ENCODE assay signal across 9 mouse cellular contexts in genomic region chr9:97056541-97057338, GRCm38 (mm10). TPM values are rescaled to one million over a fixed set of nuclear protein-coding genes. Genes with fewer than 3 reads are reported as not detected.
DNase-seq lines count a peak whose midpoint lies in the region; ATAC-seq and TF ChIP-seq lines count a peak whose summit lies in the region.
"Had no signal": no experiment of that assay in that cellular context is flagged by ENCODE, and none has a peak within 500 bp of the region (broad histone marks: within the 10 kb centered on the region; RNA-seq: fewer than 3 reads in every experiment).

No protein-coding gene starts in this region.

- no peaks in the 10 kb centered on the region for H3K36me3 ChIP-seq in kidney, embryonic 14.5 days (ENCODE audit: control insufficient read depth, insufficient read depth, low read length)
- H3K36me3 ChIP-seq in midbrain, embryonic 15.5 days (replicated peaks): no peaks in the 10 kb centered on the region
- H3K36me3 ChIP-seq: liver, embryonic 13.5 days had no signal

- H3K27ac ChIP-seq in kidney, embryonic 14.5 days (ENCODE audit: low read depth, low read length): no peak overlapping the region
- H3K27ac ChIP-seq in midbrain, embryonic 15.5 days: no peak overlapping the region
- H3K27ac ChIP-seq: liver, embryonic 13.5 days had no signal

- TF ChIP-seq CTCF in brain, embryonic 14.5 days (IDR thresholded peaks at IDR 0.05; ENCODE audit: borderline replicate concordance, extremely low read depth, insufficient read depth, insufficient read length): no peak

- 40% methylated on average over 18 of the region's 18 CpGs for WGBS in kidney, embryonic 14.5 days
- 62% methylated on average over 18 of the region's 18 CpGs for WGBS in midbrain, embryonic 15.5 days

- no peak overlapping the region for H3K9ac ChIP-seq in kidney, embryonic 14.5 days (ENCODE audit: low read depth, low read length)
- H3K9ac ChIP-seq in midbrain, embryonic 15.5 days: no peak overlapping the region
- H3K9ac ChIP-seq: liver, embryonic 13.5 days had no signal

- peak overlapping the region; percentile 32; the same call in 1 of the 2 replicates for H3K4me2 ChIP-seq in kidney, embryonic 14.5 days (replicated peaks; ENCODE audit: low read depth, low read length)
- H3K4me2 ChIP-seq in midbrain, embryonic 15.5 days: peak overlapping the region; percentile 13; the same call in 1 of the 2 replicates
- H3K4me2 ChIP-seq: liver, embryonic 13.5 days had no signal

- no peak for ATAC-seq in kidney, embryonic 14.5 days (ENCODE audit: low FRiP score, low TSS enrichment)
- ATAC-seq in midbrain, embryonic 15.5 days (replicated peaks): no peak
- ATAC-seq in inflammation-experienced regulatory T-cells, adult 6 months: no peak

- no peaks in the 10 kb centered on the region for H3K27me3 ChIP-seq in kidney, embryonic 14.5 days (ENCODE audit: control insufficient read depth, insufficient read depth, low read length)
- no peaks in the 10 kb centered on the region for H3K27me3 ChIP-seq in midbrain, embryonic 15.5 days (replicated peaks)

- H3K4me1 ChIP-seq in kidney, embryonic 14.5 days (ENCODE audit: control insufficient read depth, insufficient read depth, low read length): peaks cover 12% of the 10 kb centered on the region; the same call in 1 of the 2 replicates
- H3K4me1 ChIP-seq in midbrain, embryonic 15.5 days: peaks cover 10% of the 10 kb centered on the region; the same call in 1 of the 2 replicates
- H3K4me1 ChIP-seq: liver, embryonic 13.5 days had no signal

- H3K4me3 ChIP-seq in kidney, embryonic 14.5 days (ENCODE audit: low read length): no peak overlapping the region
- no peak overlapping the region for H3K4me3 ChIP-seq in midbrain, embryonic 15.5 days
- H3K4me3 ChIP-seq: liver, embryonic 13.5 days had no signal

- intact Hi-C loops in heart, postnatal 10 days (cut with DNase I): no loop called here

- DNase-seq in kidney, postnatal 36 days: no peak
- peak; percentile 53 for DNase-seq in brain, embryonic 14.5 days (ENCODE audit: low read depth)
- peak; percentile 23 to 40 for DNase-seq in heart, postnatal 10 days
- DNase-seq in gastrocnemius, postnatal 10 days: no peak
- DNase-seq in right cerebral cortex, postnatal 25 days: no peak
- DNase-seq: liver, embryonic 13.5 days had no signal

- no peaks in the 10 kb centered on the region for H3K9me3 ChIP-seq in kidney, embryonic 14.5 days (ENCODE audit: control insufficient read depth, low read length)
- H3K9me3 ChIP-seq in midbrain, embryonic 15.5 days: no peaks in the 10 kb centered on the region
- H3K9me3 ChIP-seq: liver, embryonic 13.5 days had no signal

- TF ChIP-seq POLR2A in brain, embryonic 14.5 days (IDR thresholded peaks at IDR 0.05; ENCODE audit: borderline replicate concordance, extremely low read depth, insufficient read depth, insufficient read length, poor library complexity, severe bottlenecking): no peak

RNA-seq across cellular contexts. Expression of gene Spsb4, which starts 38.1 kb away (rescaled TPM):
- 42.0 and 55.6 TPM in 2 replicates for polyA plus RNA-seq in kidney, embryonic 14.5 days (2014; fragmentation: Nextera tagmentation; extraction: Ambion mirVana)
- polyA plus RNA-seq in brain, embryonic 14.5 days (2012; rRNA removed): 24.8 and 28.6 TPM in 2 replicates
- total RNA-seq in heart, postnatal 10 days (2021): 10 to 100 TPM; 11.4 to 17.9 TPM
- polyA plus RNA-seq in midbrain, embryonic 15.5 days (2015; fragmentation: Nextera tagmentation; extraction: Ambion mirVana): 31.7 and 39.0 TPM in 2 replicates
- polyA plus RNA-seq in inflammation-experienced regulatory T-cells, adult 6 months (2017; shearing (Covaris generic)): under 1 TPM in 1 of 3 experiments, not detected in 2; 0.16 TPM
- 1 to 10 TPM; 5.6 to 7.8 TPM for total RNA-seq in gastrocnemius, postnatal 10 days (2021)

RNA-seq across cellular contexts. Expression of gene Slc25a36, which starts 54.2 kb away (rescaled TPM):
- 68.8 and 110 TPM in 2 replicates for polyA plus RNA-seq in kidney, embryonic 14.5 days (2014; fragmentation: Nextera tagmentation; extraction: Ambion mirVana)
- 83.6 and 89.8 TPM in 2 replicates for polyA plus RNA-seq in brain, embryonic 14.5 days (2012; rRNA removed)
- 10 to 100 TPM; 38.6 to 42.3 TPM for total RNA-seq in heart, postnatal 10 days (2021)
- 68.4 and 76.7 TPM in 2 replicates for polyA plus RNA-seq in midbrain, embryonic 15.5 days (2015; fragmentation: Nextera tagmentation; extraction: Ambion mirVana)
- 10 to 100 TPM; 50.7 to 93.2 (median 65.7) TPM for polyA plus RNA-seq in inflammation-experienced regulatory T-cells, adult 6 months (2017; shearing (Covaris generic))
- 10 to 100 TPM; 45.3 to 63.2 TPM for total RNA-seq in gastrocnemius, postnatal 10 days (2021)

Comparison
In these comparisons a context has a peak if more than half of its experiments do, and no peak if none do; other contexts are left out.
1. DNase-seq: peak in brain, embryonic 14.5 days (single experiment) and heart, postnatal 10 days (2 of 2); none in kidney, postnatal 36 days (0 of 2), gastrocnemius, postnatal 10 days (single experiment) and right cerebral cortex, postnatal 25 days (single experiment).
2. RNA of gene Spsb4, which starts 38.1 kb away (polyA plus RNA-seq): 42.0 to 55.6 TPM in kidney, embryonic 14.5 days, 31.7 to 39.0 TPM in midbrain, embryonic 15.5 days and 24.8 to 28.6 TPM in brain, embryonic 14.5 days; 0.16 TPM in inflammation-experienced regulatory T-cells, adult 6 months; every median in the first group is over 10 times any median in the second.